Mouse (Mus musculus) mouse embryonic stem cell (cell line): ENCODE results near the gene Tram2.

Source experiments
- in situ Hi-C, 2 experiments: fragments of 300-500 bp; cut with MboI; formaldehyde crosslinking; loops; 1 replicate in 1 of 2; 3 replicates in 1 of 2; pipeline ENCODE4 v1.14.3; 2019 to 2020; ENCODE audit warnings: low sequenced_read_pairs in 2 of 2, low pct_unique_long_range_greater_than_20kb in 1 of 2, mixed read lengths in 1 of 2; ENCODE audit not compliant: unreplicated experiment in 1 of 2

The Tram2 gene

DNA sequence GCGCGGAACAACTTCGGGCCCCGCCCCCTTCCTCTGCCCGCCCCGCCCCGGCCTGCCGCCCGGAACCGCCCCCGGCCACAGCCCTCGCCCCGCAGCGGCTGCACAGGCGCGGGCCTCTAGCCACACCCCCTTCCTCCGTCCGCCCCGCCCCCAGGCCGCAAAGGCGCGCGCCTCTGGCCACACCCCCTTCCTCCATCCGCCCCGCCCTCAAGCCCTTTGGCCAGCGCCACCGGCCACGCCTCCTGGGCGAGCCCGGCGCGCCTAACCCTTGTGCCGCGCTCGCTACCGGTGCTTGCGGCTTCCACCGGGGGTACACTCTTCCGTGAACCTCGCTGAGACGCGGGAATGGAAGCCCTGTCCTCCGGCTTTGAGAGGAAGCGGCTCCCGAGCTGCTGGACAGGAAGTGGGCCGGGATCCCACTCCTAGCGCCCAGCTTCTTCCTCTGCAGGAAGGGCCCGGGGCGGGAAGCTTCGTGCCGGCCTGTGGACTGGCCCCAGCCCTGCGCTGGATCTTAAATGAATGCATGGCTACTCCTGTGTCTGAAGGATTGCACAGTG is at the start of gene Tram2:
Gene Tram2, minus strand, starts transcription at position 13 of the 557 bp plus-strand sequence.
- in situ Hi-C loops, result no loop called here

DNA sequence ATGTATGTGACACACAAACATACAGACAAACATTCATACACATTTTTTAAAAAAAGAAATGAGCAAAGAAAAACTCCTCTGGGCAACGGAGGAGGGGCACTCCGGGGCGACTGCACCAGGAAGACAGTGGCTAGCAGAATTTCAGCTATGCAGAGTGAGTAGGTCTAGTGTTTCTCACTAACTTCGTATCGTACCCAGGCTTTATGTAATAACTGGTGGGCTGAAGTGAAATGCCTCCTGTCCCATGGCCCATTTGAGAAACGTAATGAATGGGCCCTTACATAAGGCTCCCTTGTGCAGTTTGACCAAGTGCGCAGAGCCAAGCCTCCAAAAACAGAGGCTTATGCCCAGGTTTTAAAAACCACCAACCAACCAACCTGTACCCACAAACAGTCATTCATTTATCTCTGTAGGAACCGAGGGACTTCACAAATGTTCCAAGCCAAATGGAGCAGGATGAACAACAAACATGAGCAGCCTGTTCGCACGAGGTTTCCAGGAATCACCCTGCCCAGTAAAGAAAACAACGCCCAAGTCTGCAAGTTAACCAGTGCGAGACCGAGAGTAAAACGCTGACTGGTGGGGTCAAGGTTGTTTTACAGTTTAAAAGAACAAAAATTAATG is 45.8 kb upstream of the Tram2 start:
- in situ Hi-C loops, result no loop called here

DNA sequence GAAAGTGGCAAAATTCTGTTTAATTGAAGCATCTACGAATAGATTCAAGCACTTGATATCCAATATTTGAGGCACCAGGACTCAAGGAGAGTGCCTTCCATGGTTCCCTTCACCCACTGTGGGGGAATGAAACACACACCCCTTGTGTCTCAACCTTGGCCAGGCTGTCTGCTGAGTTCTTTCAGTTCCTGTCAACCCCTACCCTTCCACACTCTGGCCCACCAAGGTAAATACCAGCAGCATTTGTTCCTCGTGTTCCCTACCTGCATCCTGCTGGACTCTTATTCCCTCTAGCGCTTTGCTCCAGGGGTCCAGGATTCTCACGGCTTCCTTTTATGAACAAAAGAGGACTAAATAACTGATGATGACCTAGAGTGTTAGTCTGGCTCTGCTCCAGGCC is 24.8 kb upstream of the Tram2 start:
- in situ Hi-C loops, result no loop called here

DNA sequence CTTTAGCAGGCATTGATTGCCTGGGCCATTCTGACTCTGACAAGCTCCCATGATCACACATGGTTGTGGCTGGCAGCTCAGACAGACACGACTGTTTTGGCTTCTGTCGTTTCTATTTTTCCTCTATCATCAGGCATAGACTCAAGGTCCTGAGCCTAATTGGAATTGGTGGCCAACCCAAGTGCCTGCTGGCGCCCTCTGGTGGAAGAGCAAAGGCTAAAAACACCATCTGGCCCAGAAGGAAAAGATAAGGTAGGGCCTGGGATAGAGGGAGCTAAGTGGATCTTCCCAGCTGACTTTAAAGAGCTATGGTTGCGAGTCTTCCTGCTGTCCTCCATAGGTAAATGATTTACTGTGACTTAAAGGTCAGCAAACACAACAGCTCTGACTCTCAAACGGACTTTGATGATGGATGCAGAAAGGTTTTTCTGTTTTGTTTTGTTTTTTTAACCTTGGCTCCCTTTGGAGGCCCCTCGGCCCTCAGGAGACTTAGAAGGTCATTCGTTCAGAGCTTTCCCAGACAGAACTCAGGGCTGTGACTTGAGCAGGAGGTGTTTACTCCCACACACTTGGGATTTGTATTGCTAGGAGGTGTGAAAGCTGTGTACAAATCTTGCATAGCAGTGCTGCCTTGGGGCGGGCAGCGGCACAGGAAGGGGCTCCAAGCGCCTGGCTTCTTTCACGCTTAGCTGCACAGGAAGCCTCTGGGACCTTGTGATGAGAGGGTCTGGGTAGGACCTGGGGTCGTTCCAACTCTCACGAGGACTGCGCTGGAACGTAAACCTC is 22.4 kb upstream of the Tram2 start:
- in situ Hi-C loops, result no loop called here

DNA sequence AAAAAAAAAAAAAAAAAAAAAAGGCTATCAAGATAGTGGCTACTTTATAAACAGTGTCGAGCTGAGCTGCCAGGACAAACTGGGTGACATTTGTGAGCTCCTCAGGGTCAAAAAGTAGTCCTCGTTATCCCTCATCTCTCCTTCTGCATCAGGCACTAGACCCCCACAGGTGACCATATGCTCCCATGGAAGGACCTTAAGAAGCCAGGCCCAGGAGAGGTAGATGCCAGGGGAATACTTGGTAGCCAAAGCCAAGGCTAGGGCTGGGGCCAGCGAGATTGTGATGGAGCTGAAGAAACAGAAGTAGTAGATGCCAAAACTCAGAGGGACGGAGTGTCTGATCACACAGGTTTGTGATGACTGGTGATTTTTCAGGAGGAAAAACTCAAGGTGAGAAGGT is 21.7 kb upstream of the Tram2 start:
- in situ Hi-C loops, result no loop called here

DNA sequence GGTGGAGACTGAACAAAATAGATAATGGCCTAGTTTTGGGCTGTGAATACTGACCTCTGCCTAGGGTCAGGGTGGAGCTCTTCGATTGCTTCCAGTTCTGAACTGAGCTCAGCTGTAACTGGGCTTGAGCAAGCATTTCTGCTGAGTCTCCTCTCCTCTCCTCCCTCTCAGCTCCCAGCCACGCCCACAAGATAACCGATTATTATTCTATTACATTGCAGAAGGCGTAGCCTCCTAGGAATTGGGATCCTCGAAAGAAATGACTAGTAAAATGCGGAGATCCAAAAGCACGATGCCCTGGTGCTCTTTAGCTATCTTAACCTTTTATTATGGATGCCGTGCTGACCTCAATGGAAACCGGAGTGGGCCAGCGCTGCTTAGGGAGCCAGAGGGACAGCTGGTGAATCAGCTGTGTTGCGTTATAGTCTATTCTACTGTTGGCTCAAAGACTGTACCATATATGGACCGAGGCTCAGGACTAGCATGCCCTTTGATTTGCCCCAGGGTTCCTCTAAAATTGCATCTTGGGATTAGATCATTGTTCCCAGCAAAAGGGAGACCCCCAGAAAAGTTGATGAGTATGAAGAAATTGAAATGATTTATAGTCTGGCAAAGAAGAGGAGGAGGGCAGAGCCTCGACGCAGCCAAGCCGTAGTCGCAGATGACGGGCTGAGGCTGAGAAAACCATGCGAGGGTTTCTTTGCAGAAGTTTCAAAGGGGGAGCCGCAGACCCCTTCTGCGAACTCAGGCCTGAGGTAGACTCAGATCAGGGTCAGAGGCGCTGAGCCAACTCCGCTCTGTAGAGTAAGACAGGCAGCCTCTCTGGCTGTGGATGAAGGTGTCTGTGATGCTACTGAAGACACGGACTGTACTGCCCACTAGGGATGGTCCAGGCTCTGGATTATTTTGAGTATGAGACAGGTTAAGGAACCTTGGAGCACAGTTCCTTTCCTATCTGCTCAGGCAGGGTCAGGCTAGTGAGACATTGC is 18.3 kb upstream of the Tram2 start:
- in situ Hi-C loops, result no loop called here

DNA sequence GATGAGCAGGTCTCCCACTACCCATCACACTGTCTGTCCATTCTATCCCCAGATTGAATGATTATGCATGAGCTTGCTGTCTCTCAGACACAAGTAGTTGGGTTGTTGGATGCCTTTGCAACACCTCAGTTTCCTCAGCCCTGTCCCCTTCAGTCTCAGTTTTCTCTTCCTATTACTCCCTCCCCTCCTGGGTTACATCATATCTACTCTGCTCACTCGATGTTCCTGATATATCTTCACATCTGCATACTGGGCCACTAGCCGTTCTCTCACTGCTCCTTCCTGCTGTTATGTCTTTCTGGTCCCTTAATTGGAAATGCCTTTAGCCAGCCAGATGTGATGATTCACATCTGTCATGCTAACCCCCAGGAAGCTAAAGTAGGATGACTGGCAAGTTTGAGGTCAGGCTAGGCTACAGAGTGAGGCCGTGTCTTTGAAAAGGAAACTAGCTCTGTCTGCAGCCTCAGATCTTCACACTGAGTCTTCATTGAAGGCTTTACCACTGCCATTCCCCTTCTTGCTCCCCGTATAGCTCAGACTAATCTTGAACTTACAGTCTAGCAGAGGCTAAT is 15.7 kb upstream of the Tram2 start:
- in situ Hi-C loops, result no loop called here

DNA sequence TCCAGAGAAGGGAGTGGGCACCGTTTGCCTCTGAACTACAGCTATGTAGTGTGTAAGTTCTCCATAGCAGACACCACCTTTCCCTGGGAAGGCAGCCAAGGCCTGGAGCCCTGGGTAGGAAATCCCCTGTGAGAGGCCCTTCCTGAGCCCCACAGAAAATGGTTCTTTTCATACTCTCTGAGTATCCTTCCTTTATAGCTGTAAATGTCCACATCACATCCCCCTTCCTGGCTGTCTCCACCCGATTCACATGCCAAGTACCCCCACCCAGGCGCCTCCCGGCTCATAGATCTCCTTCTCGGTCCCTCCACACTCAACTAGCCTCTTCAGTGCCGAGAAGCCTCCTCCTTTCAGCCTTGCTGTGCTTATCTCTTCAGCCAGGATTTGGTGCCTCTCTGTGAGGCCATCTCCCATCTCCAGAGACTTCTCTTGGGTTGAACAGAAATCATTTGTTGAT is 10.7 kb upstream of the Tram2 start:
- in situ Hi-C loops, result no loop called here

DNA sequence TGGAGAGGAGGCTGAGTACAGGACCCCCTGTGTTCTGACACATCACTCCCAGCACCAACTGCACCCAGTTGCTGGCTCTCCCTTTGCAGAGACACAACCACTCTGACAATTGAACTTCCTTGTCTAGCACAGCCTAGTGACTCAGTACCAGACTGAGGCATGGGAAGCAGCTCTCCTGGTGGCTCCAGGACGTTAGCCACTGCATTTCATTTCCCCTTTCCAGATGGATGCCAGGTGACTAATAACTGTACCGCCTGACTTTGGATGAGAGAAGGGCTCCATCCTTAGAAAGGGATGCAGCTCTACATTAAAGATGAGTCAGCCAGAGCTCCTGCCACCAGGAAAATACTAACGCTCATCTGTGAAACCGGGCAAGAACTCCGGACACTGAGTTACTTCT is 7.3 kb upstream of the Tram2 start:
- in situ Hi-C loops, result no loop called here

DNA sequence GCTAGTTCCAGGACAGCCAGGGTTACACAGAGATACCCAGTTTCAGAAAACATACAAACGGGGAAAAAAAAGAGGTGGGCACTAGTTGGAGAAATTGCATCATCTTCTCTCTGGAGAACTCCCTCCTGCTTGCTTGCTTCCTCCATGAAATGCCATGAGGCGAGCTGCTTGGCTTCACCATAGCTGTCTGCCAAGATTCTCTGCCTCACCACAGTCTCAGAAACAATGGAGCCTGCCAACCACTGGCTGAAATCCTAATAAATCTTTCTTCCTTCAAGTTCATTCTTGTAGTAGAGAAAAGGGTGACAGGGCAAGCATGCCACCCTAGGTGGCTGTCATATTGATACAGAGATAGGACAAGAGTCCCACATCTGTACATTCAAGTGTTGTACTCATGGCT is 5.6 kb upstream of the Tram2 start:
- in situ Hi-C loops, result no loop called here

DNA sequence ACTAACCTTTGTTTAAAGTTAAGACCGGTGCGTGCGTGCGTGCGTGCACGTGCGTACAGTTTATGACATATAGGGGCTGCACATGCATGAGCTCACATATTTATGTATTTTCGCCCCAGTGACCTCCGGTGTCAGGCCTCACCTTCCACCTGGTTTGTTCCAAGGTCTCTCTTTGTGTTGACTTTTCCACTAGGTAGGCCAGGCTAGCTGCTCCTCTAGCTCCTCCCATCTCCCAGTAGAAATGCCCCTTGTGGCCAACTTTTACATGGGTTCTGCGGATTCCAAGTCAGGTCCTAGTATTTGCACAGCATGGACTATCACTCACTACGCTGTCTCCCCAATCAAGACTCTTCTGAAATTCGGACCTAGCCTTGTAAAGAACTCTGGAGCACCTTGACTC is 1.3 kb upstream of the Tram2 start:
- in situ Hi-C loops, result no loop called here

DNA sequence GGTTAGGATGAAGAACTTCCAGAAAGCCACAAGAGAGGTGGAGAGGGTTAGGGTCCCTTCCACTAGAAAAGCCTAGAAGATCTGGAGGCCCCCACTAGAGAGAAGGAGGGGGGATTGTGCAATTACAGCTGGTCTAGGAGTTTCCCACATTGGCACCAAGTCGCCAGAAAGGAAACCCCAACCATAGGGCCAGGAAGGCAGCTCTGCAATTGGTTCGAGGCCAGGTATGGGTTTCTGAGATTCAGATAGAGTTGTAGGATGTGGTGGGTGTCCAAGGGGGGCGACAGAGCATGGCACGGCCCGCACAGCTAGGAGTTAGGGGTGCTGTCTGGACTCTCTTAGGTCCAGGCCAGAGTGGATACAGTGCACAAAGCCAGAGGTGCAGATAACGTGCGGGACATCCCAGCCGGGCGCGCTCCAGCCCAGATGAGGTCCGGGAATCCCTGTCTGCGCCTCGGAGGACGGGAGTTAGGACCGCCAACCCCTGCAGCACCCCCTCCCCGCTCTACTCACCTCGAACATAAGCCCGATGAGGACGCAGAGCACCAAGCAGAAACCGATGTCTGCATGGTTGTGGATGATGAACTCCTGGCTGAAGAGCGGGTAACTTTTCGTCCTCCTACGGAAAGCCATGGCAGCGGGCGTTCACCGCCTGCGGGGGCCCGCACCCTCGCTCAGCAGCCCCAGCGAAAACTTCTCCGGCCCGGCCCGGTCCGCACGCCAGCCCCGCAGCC is 381 bp downstream of the Tram2 start:
- in situ Hi-C loops, result no loop called here

DNA sequence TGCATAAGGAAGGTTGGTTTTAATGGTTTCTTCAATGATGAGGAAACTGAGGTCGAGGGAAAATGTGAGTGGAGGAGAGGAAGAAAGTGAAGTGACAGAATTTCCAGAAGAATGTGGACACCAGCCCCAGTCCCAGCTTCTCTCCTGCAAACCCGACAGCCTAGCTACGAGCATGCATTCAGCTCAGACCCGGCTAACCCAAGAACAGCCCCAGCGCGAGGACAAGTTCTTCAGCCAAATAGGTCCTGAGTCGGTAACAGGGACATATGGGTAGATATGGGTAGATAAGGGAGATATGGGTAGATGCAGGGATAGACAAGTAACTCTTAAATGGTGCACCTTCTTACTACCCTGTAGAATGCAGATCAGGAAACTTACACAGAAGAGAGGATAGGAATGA is 1.4 kb downstream of the Tram2 start:
- in situ Hi-C loops, result no loop called here

DNA sequence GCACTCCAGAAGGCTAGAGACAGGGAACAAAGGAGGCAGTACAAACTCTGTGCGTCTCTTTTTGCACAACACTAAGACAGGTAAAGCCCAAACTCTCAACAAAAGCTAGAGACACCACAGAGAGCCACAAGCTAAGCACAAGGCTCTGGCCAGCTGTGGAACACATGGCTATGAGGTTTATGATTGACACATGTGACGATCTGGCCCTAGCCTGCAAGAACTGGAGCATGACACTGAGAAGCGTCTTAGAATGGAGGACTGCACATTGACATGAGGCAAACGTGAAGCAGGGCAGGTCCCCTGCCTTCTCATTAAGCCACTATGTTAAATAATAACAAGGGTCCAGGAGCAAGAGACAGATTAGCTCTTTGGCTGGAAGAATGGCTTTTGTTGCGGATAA is 1.8 kb downstream of the Tram2 start:
- in situ Hi-C loops, result no loop called here

DNA sequence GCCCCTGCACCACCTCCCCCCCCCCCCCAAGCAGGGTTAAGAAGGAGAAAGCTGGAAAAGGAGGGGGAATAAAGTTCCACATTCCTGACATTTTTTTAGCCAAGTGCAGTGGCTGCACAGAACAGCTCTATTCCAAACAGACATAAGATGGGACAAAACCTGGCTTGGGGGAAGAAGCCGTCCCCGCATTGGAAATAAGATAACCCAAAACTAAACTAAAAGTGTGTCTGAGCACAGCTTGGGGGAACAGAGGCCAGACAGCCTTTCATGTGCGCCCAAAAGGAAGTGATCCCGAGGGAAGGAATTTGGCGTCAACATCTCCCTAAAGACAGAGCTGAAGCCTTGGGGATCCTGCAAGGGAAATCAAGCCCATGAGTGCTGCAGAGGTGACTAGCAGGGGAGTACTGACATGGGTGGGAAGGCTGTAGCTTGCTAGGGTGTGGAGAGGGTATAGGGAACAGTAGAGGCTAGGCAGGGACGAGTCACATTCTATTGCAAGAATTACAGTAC is 3.0 kb downstream of the Tram2 start:
- in situ Hi-C loops, result no loop called here

DNA sequence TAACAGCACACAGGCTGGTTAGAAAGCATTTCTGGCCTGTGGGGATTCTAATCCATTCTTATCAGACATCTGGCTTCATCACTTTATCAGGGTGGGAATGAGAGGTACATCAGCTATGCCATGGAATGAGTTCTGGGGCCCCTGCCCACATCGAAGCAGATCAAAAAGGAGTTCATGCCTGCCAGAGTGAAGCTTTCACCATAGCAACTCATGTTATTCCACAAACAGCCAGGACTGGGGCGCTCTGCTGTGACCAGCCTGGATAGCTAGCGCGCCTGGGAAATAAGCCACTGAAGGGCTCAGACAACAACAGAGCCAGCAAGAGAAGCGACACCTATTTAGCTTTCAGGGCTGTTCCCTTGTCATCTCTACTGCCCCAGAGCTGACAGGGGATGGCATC is 4.8 kb downstream of the Tram2 start:
- in situ Hi-C loops, result no loop called here

DNA sequence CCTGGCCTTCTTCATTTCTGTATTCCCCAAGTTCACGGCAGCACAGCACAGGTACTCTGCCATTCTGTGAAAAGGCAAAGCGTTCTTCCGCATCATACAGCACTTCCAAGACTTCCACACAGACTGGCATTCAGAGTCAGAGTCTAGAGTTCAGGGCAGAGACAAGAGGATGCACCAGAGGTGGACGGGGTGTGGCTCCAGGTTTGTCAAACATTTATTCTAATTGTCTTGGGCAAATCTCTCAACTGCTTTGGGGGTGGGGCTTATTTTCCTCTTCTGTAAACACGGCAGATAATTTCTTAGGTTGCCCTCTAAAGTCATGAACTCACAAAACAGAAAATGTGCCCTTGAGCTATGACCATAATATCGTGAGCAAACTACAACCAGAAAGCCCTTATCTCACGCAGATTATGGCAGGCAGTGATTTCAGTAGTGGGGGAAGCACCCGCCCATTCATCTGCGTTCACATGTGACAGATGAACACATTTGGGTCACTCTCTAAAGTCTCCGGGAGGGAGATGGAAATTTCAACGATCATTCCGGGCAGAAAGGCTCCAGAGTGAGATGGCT is 6.1 kb downstream of the Tram2 start:
- in situ Hi-C loops, result no loop called here
